Mouse (Mus musculus) pancreas, adult 10 weeks (tissue): ENCODE data around the gene Mcpt2. TPM values are rescaled to one million over a fixed set of nuclear protein-coding genes. Genes with fewer than 3 reads are reported as not detected.

Source experiments
- polyA plus RNA-seq: library from polyadenylated mRNA; stranded (reverse); fragments of 350-450 nt; fragmentation: Illumina TruSeq; extraction: RNeasy Lipid Tissue Mini Kit (QIAGEN cat#74804); gene quantifications from one replicate; pipeline ENCODE4 v1.2.3, GENCODE M21; 2015; ENCODE audit warnings: low read depth, low replicate concordance; ENCODE audit not compliant: insufficient read depth

The Mcpt2 gene
- polyA plus RNA-seq: not detected

GRCm38 (mm10) chr14:56041792-56042191, at the start of gene Mcpt2:
TSS of gene Mcpt2 (plus strand) at chr14:56042041.

GRCm38 (mm10) chr14:56017671-56018070, 24.2 kb upstream of the Mcpt2 start, which contains the start of gene Mcpt1:
TSS of gene Mcpt1 (plus strand) at chr14:56017971.

GRCm38 (mm10) chr14:56030395-56030794, 11.4 kb upstream of the Mcpt2 start, which contains the start of gene Mcpt9:
TSS of gene Mcpt9 (minus strand) at chr14:56030495.

GRCm38 (mm10) chr14:56062213-56062612, 20.4 kb downstream of the Mcpt2 start, which contains the start of gene Mcpt4:
TSS of gene Mcpt4 (minus strand) at chr14:56062313.

GRCm38 (mm10) chr14:56085167-56085566, 43.3 kb downstream of the Mcpt2 start, which contains the start of gene Mcpt8:
TSS of gene Mcpt8 (minus strand) at chr14:56085273.

Other genes starting within 250 kb of the Mcpt2 start
- gene Nfatc4, start 218.9 kb upstream of the Mcpt2 start, polyA plus RNA-seq: 5.5 TPM
- gene Nynrin, start 188.0 kb upstream of the Mcpt2 start, polyA plus RNA-seq: 2.1 TPM
- gene Cbln3, start 157.6 kb upstream of the Mcpt2 start, polyA plus RNA-seq: not detected
- gene Khnyn, start 157.1 kb upstream of the Mcpt2 start, polyA plus RNA-seq: 5.2 TPM
- gene Sdr39u1, start 141.7 kb upstream of the Mcpt2 start, polyA plus RNA-seq: 11.8 TPM
- gene Cma1, start 97.4 kb upstream of the Mcpt2 start, polyA plus RNA-seq: 2.5 TPM
- gene Cma2, start 91.1 kb upstream of the Mcpt2 start, polyA plus RNA-seq: not detected
- gene Mcpt1, start 24.1 kb upstream of the Mcpt2 start, polyA plus RNA-seq: not detected
- gene Mcpt9, start 11.5 kb upstream of the Mcpt2 start, polyA plus RNA-seq: not detected
- gene Mcpt4, start 20.3 kb downstream of the Mcpt2 start, polyA plus RNA-seq: not detected
- not detected for gene Mcpt8, start 43.2 kb downstream of the Mcpt2 start, polyA plus RNA-seq
- not detected for gene Ctsg, start 60.5 kb downstream of the Mcpt2 start, polyA plus RNA-seq
- not detected for gene Gzme, start 78.6 kb downstream of the Mcpt2 start, polyA plus RNA-seq
- gene Gzmd, start 90.6 kb downstream of the Mcpt2 start, polyA plus RNA-seq: not detected
- gene Gzmg, start 117.5 kb downstream of the Mcpt2 start, polyA plus RNA-seq: not detected
- not detected for gene Gzmn, start 132.6 kb downstream of the Mcpt2 start, polyA plus RNA-seq
- gene Gzmf, start 169.4 kb downstream of the Mcpt2 start, polyA plus RNA-seq: not detected
- not detected for gene Gzmc, start 192.6 kb downstream of the Mcpt2 start, polyA plus RNA-seq
- gene Gzmb, start 220.2 kb downstream of the Mcpt2 start, polyA plus RNA-seq: not detected